Mouse (Mus musculus) brown adipose tissue, adult 24 weeks (tissue): ENCODE measurements at regions not wholly inside any gene's neighbourhood (a gene's known extent, or its start where the extent isn't known, plus 50 kb on each side); places are given as distances from the start of the nearest gene placed in this dataset.

ENCODE experiments used
- H3K27ac ChIP-seq: fragments of 200-500 bp; replicated peaks from 2 replicates; pipeline ENCODE4 v1.5.1; 2012; ENCODE audit warnings: low read depth, mild to moderate bottlenecking, low read length
- H3K4me1 ChIP-seq: fragments of 200-500 bp; 2 replicates; pipeline ENCODE4 v1.6.1; 2012; ENCODE audit warnings: low read length, mixed read lengths; ENCODE audit not compliant: control insufficient read depth, insufficient read depth, insufficient read length
- H3K4me3 ChIP-seq: fragments of 200-500 bp; 2 replicates; pipeline ENCODE4 v1.5.1; 2012; ENCODE audit warnings: low read depth, mild to moderate bottlenecking, low read length, moderate library complexity; ENCODE audit not compliant: insufficient read depth

GRCm38 (mm10) chr13:84052221-84052620 is 169.9 kb upstream of the Tmem161b start:
- H3K27ac ChIP-seq, result no peak overlapping the region
- no peaks in the 10 kb centered on the region for H3K4me1 ChIP-seq
- H3K4me3 ChIP-seq, result no peak overlapping the region

GRCm38 (mm10) chr13:84054956-84055355 is 167.1 kb upstream of the Tmem161b start:
- Histone ChIP-seq H3K27ac (no peak overlapping the region), H3K4me1 (no peaks in the 10 kb centered on the region), H3K4me3 (no peak overlapping the region)

- H3K4me1 ChIP-seq, result no peaks in the 10 kb centered on the region
These were observed 166.5 kb upstream of the Tmem161b start for GRCm38 (mm10) chr13:84055576-84055975.

GRCm38 (mm10) chr13:84056451-84056850 is 165.6 kb upstream of the Tmem161b start:
- Histone ChIP-seq H3K4me1 (no peaks in the 10 kb centered on the region), H3K4me3 (no peak overlapping the region), H3K27ac (no peak overlapping the region)

More at GRCm38 (mm10) chr13:84055576-84055975, 166.5 kb upstream of the Tmem161b start:
- H3K4me3 ChIP-seq, result no peak overlapping the region
- no peak overlapping the region for H3K27ac ChIP-seq

- H3K4me3 ChIP-seq, result no peak overlapping the region
- no peak overlapping the region for H3K27ac ChIP-seq
- no peaks in the 10 kb centered on the region for H3K4me1 ChIP-seq
These were observed 165.1 kb upstream of the Tmem161b start for GRCm38 (mm10) chr13:84056998-84057397.

- no peaks in the 10 kb centered on the region for H3K4me1 ChIP-seq
- no peak overlapping the region for H3K4me3 ChIP-seq
- H3K27ac ChIP-seq, result no peak overlapping the region
These were observed 164.6 kb upstream of the Tmem161b start for GRCm38 (mm10) chr13:84057456-84057855.

GRCm38 (mm10) chr13:84058251-84058650 is 163.8 kb upstream of the Tmem161b start:
- H3K4me1 ChIP-seq, result no peaks in the 10 kb centered on the region
- no peak overlapping the region for H3K4me3 ChIP-seq
- no peak overlapping the region for H3K27ac ChIP-seq

- H3K4me3 ChIP-seq, result no peak overlapping the region
- H3K27ac ChIP-seq, result no peak overlapping the region
- no peaks in the 10 kb centered on the region for H3K4me1 ChIP-seq
These were observed 163.0 kb upstream of the Tmem161b start for GRCm38 (mm10) chr13:84059031-84059651.

- Histone ChIP-seq H3K4me1 (no peaks in the 10 kb centered on the region), H3K4me3 (no peak overlapping the region), H3K27ac (no peak overlapping the region)
These were observed 162.2 kb upstream of the Tmem161b start for GRCm38 (mm10) chr13:84059661-84060452.

GRCm38 (mm10) chr13:84060453-84060834 is 161.7 kb upstream of the Tmem161b start:
- no peaks in the 10 kb centered on the region for H3K4me1 ChIP-seq
- no peak overlapping the region for H3K4me3 ChIP-seq
- no peak overlapping the region for H3K27ac ChIP-seq

GRCm38 (mm10) chr13:84060906-84061305 is 161.2 kb upstream of the Tmem161b start:
- Histone ChIP-seq H3K4me3 (no peak overlapping the region), H3K4me1 (no peaks in the 10 kb centered on the region), H3K27ac (no peak overlapping the region)

GRCm38 (mm10) chr13:84061820-84062480 is 160.1 kb upstream of the Tmem161b start:
- no peak overlapping the region for H3K27ac ChIP-seq
- no peak overlapping the region for H3K4me3 ChIP-seq
- no peaks in the 10 kb centered on the region for H3K4me1 ChIP-seq

- Histone ChIP-seq H3K4me1 (no peaks in the 10 kb centered on the region), H3K4me3 (no peak overlapping the region), H3K27ac (no peak overlapping the region)
These were observed 159.5 kb upstream of the Tmem161b start for GRCm38 (mm10) chr13:84062616-84063015.

- no peaks in the 10 kb centered on the region for H3K4me1 ChIP-seq
- H3K27ac ChIP-seq, result no peak overlapping the region
- H3K4me3 ChIP-seq, result no peak overlapping the region
These were observed 158.7 kb upstream of the Tmem161b start for GRCm38 (mm10) chr13:84063406-84063805.

GRCm38 (mm10) chr13:84064291-84064940 is 157.7 kb upstream of the Tmem161b start:
- H3K27ac ChIP-seq, result no peak overlapping the region
- H3K4me1 ChIP-seq, result no peaks in the 10 kb centered on the region
- no peak overlapping the region for H3K4me3 ChIP-seq
